Mouse (Mus musculus) myocyte (in vitro differentiated cells): ENCODE results near the gene Stoml1. TPM values are rescaled to one million over a fixed set of nuclear protein-coding genes. Genes with fewer than 3 reads are reported as not detected.

ENCODE experiments used
- H3K27me3 ChIP-seq: one replicate; pipeline ENCODE4 v1.6.1; 2011; ENCODE audit not compliant: control insufficient read depth, insufficient read depth, insufficient read length
- H3K36me3 ChIP-seq: one replicate; pipeline ENCODE4 v1.6.1; 2011; ENCODE audit not compliant: control insufficient read depth, insufficient read depth
- H3K4me2 ChIP-seq: one replicate; pipeline ENCODE4 v1.6.1; 2011; ENCODE audit warnings: low read depth, control low read depth
- H3K4me3 ChIP-seq: one replicate; pipeline ENCODE4 v1.5.1; 2011; ENCODE audit warnings: mild to moderate bottlenecking, control low read depth, moderate library complexity
- H3K79me2 ChIP-seq: one replicate; pipeline ENCODE4 v1.6.1; 2011; ENCODE audit not compliant: control insufficient read depth, insufficient read depth
- H3ac ChIP-seq: one replicate; pipeline ENCODE4 v1.6.1; 2011; ENCODE audit not compliant: control insufficient read depth, insufficient read length
- CEBPB ChIP-seq: IDR thresholded peaks from 2 replicates; pipeline ENCODE4 v1.6.1; 2011; ENCODE audit warnings: mild to moderate bottlenecking, moderate library complexity; ENCODE audit not compliant: poor library complexity, insufficient read depth, severe bottlenecking
- E2F4 ChIP-seq: IDR thresholded peaks from one replicate; pipeline ENCODE4 v1.6.1; 2011; ENCODE audit warnings: mild to moderate bottlenecking, control low read depth, moderate library complexity; ENCODE audit not compliant: insufficient read depth
- MAX ChIP-seq: IDR thresholded peaks from one replicate; pipeline ENCODE4 v1.6.1; 2011; ENCODE audit warnings: low read depth, mild to moderate bottlenecking, control low read depth
- MYOD1 ChIP-seq, 3 experiments: IDR thresholded peaks; one replicate each; pipeline ENCODE4 v1.6.1; 2011; ENCODE audit warnings: control low read depth in 2 of 3, low read depth in 2 of 3, mild to moderate bottlenecking in 2 of 3, moderate library complexity in 1 of 3; ENCODE audit not compliant: insufficient read length in 2 of 3, control insufficient read depth in 1 of 3
- MYOG ChIP-seq, 3 experiments: IDR thresholded peaks; one replicate each; pipeline ENCODE4 v1.6.1; 2011; ENCODE audit warnings: control low read depth in 2 of 3, low read depth in 2 of 3, mild to moderate bottlenecking in 2 of 3; ENCODE audit not compliant: insufficient read length in 2 of 3, control insufficient read depth in 1 of 3, insufficient read depth in 1 of 3
- POLR2A ChIP-seq: IDR thresholded peaks from one replicate; pipeline ENCODE4 v1.6.1; 2011; ENCODE audit warnings: low read depth, mild to moderate bottlenecking, control low read depth, moderate library complexity; ENCODE audit not compliant: insufficient read length
- POLR2AphosphoS2 ChIP-seq: IDR thresholded peaks from one replicate; pipeline ENCODE4 v1.6.1; 2011; ENCODE audit warnings: low read depth, control low read depth; ENCODE audit not compliant: insufficient read length
- REST ChIP-seq: IDR thresholded peaks from one replicate; pipeline ENCODE4 v1.6.1; 2011; ENCODE audit warnings: mild to moderate bottlenecking, control low read depth, moderate library complexity; ENCODE audit not compliant: insufficient read depth, insufficient read length
- SRF ChIP-seq: IDR thresholded peaks from one replicate; pipeline ENCODE4 v1.6.1; 2011; ENCODE audit warnings: low read depth; ENCODE audit not compliant: control insufficient read depth, insufficient read length
- TCF12 ChIP-seq: IDR thresholded peaks from one replicate; pipeline ENCODE4 v1.6.1; 2011; ENCODE audit warnings: mild to moderate bottlenecking, control low read depth; ENCODE audit not compliant: poor library complexity, insufficient read depth, severe bottlenecking
- TCF3 ChIP-seq: IDR thresholded peaks from one replicate; pipeline ENCODE4 v1.6.1; 2011; ENCODE audit warnings: low read depth, control low read depth; ENCODE audit not compliant: insufficient read length
- USF1 ChIP-seq: IDR thresholded peaks from one replicate; pipeline ENCODE4 v1.6.1; 2011; ENCODE audit warnings: low read depth, mild to moderate bottlenecking, control low read depth, moderate library complexity
- polyA plus RNA-seq: library from polyadenylated mRNA; unstranded; fragments of >200 nt; fragmentation: generic; extraction: Trizol; gene quantifications from one replicate; pipeline ENCODE4 v1.2.1, GENCODE M21; 2012; ENCODE audit warnings: missing spikeins

The Stoml1 gene
- polyA plus RNA-seq, 1 experiment = 37.9 TPM

- H3K4me2 ChIP-seq = no peak overlapping the region
- no peaks in the 10 kb centered on the region for H3K36me3 ChIP-seq
- TF ChIP-seq TCF3 = no peak
- TF ChIP-seq POLR2A = no peak
- TF ChIP-seq USF1 = no peak
- TF ChIP-seq TCF12 = no peak
- TF ChIP-seq MAX = no peak
- TF ChIP-seq REST = no peak
- no peak for TF ChIP-seq MYOD1 (IDR thresholded peaks at IDR 0.05; ENCODE audit: control insufficient read depth in 1 of 3, insufficient read length in 2 of 3, low read depth in 2 of 3)
- TF ChIP-seq MYOG (IDR thresholded peaks at IDR 0.05; ENCODE audit: control insufficient read depth in 1 of 3, insufficient read depth in 1 of 3, insufficient read length in 2 of 3, low read depth in 2 of 3) = no peak
- no peak for TF ChIP-seq E2F4
- H3K4me3 ChIP-seq = no peak overlapping the region
- no peak overlapping the region for H3ac ChIP-seq
- H3K79me2 ChIP-seq = no peaks in the 10 kb centered on the region
- H3K27me3 ChIP-seq = no peaks in the 10 kb centered on the region
Measured at GRCm38 (mm10) chr9:58272855-58273254, 19.9 kb downstream of the Stoml1 start.

- Histone ChIP-seq H3ac (no peak overlapping the region), H3K79me2 (no peaks in the 10 kb centered on the region), H3K36me3 (no peaks in the 10 kb centered on the region), H3K4me3 (no peak overlapping the region), H3K27me3 (no peaks in the 10 kb centered on the region), H3K4me2 (peak overlapping the region; percentile 91)
- no peak for TF ChIP-seq TCF12
Measured at GRCm38 (mm10) chr9:58274101-58274604, 21.2 kb downstream of the Stoml1 start.

- no peaks in the 10 kb centered on the region for H3K79me2 ChIP-seq
- peak overlapping the region; percentile 91 for H3K4me2 ChIP-seq
- no peaks in the 10 kb centered on the region for H3K27me3 ChIP-seq
- no peaks in the 10 kb centered on the region for H3K36me3 ChIP-seq
- H3K4me3 ChIP-seq = no peak overlapping the region
- H3ac ChIP-seq = no peak overlapping the region
- TF ChIP-seq MAX (no peak), POLR2A (no peak), SRF (no peak), MYOG (IDR thresholded peaks at IDR 0.05; ENCODE audit: control insufficient read depth in 1 of 3, insufficient read depth in 1 of 3, insufficient read length in 2 of 3, low read depth in 2 of 3) (no peak), E2F4 (no peak), POLR2AphosphoS2 (no peak), TCF3 (no peak), USF1 (no peak)
Measured at GRCm38 (mm10) chr9:58274626-58275025, 21.7 kb downstream of the Stoml1 start.

GRCm38 (mm10) chr9:58275115-58275774 is 22.3 kb downstream of the Stoml1 start:
- Histone ChIP-seq H3K4me3 (no peak overlapping the region), H3K79me2 (no peaks in the 10 kb centered on the region), H3K4me2 (peak overlapping the region; percentile 91), H3ac (no peak overlapping the region), H3K36me3 (no peaks in the 10 kb centered on the region), H3K27me3 (no peaks in the 10 kb centered on the region)
- TF ChIP-seq MYOD1 (IDR thresholded peaks at IDR 0.05; ENCODE audit: control insufficient read depth in 1 of 3, insufficient read length in 2 of 3, low read depth in 2 of 3) (peak; percentile 97 to 98 (median 98)), POLR2A (peak; percentile 10), MYOG (IDR thresholded peaks at IDR 0.05; ENCODE audit: control insufficient read depth in 1 of 3, insufficient read depth in 1 of 3, insufficient read length in 2 of 3, low read depth in 2 of 3) (peak; percentile 38 to 93 (median 63)), MAX (no peak), SRF (no peak), E2F4 (no peak), TCF12 (peak; percentile 80), USF1 (no peak), TCF3 (peak; percentile 47), CEBPB (peak; percentile 7; the same call in 1 of the 2 replicates), REST (no peak), POLR2AphosphoS2 (no peak)

- TF ChIP-seq POLR2AphosphoS2 = no peak
- peak; percentile 54; the same call in 1 of the 2 replicates for TF ChIP-seq CEBPB
- Histone ChIP-seq H3K27me3 (no peaks in the 10 kb centered on the region), H3ac (no peak overlapping the region), H3K79me2 (no peaks in the 10 kb centered on the region), H3K36me3 (no peaks in the 10 kb centered on the region), H3K4me3 (no peak overlapping the region), H3K4me2 (peak overlapping the region; percentile 91)
Measured at GRCm38 (mm10) chr9:58275797-58276196, 22.8 kb downstream of the Stoml1 start.
